Mouse (Mus musculus): ENCODE measurements around the gene Pex16.

DNA sequence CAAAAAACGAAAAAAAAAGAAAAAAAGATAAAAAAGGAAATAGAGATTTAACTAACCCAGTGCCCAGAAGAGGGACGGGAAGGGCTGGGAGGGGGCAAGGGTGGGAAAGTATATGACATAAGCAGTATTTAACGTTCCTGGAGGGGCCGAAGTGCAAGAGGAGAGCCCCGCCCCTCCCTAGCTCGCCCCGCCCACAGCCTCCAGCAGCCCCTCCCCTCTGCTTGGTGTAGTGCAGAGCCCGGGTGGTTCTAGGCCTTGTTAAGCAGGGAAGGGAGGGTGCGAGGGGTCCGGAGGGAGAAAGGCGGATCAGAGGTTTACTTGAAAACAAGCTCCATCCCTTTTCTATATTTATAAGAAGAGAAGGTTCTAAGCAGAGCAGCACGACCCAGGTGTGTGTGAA lies 13.6 kb upstream of the Pex16 start:
- TF ChIP-seq POLR2AphosphoS5 (IDR thresholded peaks at IDR 0.05; ENCODE audit: borderline replicate concordance, low read depth, low read length) (no peak), TBP (IDR thresholded peaks at IDR 0.05; ENCODE audit: low read depth, low read length) (no peak), MEF2A (IDR thresholded peaks at IDR 0.05; ENCODE audit: extremely low read depth, insufficient replicate concordance, low read depth, low read length, poor library complexity, severe bottlenecking) (no peak), SIN3A (IDR thresholded peaks at IDR 0.05; ENCODE audit: low read length) (no peak), CHD2 (IDR thresholded peaks at IDR 0.05; ENCODE audit: low read length) (no peak), NELFE (IDR thresholded peaks at IDR 0.05; ENCODE audit: low read depth, low read length) (no peak), MAZ (IDR thresholded peaks at IDR 0.05; ENCODE audit: low read depth, low read length) (no peak), GABPA (IDR thresholded peaks at IDR 0.05; ENCODE audit: low read depth, low read length) (no peak), MYB (IDR thresholded peaks at IDR 0.05; ENCODE audit: low read depth, low read length) (no peak), CTCF (IDR thresholded peaks at IDR 0.05 in 2 of 3, conservative IDR thresholded peaks at IDR 0.05 in 1 of 3; ENCODE audit: control insufficient read depth in 1 of 3, insufficient read depth in 1 of 3, low read depth in 2 of 3, low read length in 3 of 3, poor library complexity in 1 of 3, severe bottlenecking in 1 of 3) (no peak), BHLHE40 (IDR thresholded peaks at IDR 0.05; ENCODE audit: borderline replicate concordance, low read depth, low read length) (no peak), POLR2A (IDR thresholded peaks at IDR 0.05; ENCODE audit: control insufficient read depth in 1 of 2, insufficient read depth in 1 of 2, low read depth in 1 of 2, low read length in 2 of 2, poor library complexity in 1 of 2) (no peak)

Measured in MEL (cell line).